Mouse (Mus musculus) embryonic fibroblast, embryonic 13.5 days (primary cell): ENCODE measurements around the gene Gm3448. TPM values are rescaled to one million over a fixed set of nuclear protein-coding genes. Genes with fewer than 3 reads are reported as not detected.
"Not testable (repeated sequence)": the region's sequence is repeated elsewhere in the genome, so short reads cannot be mapped to it uniquely, and the experiment has no call there.

Source experiments
- H3K27ac ChIP-seq: 2 replicates; pipeline ENCODE4 v1.5.1; 2012; ENCODE audit warnings: low read length, control low read depth, inconsistent platforms; ENCODE audit not compliant: insufficient read depth
- H3K4me1 ChIP-seq: 2 replicates; pipeline ENCODE4 v1.6.1; 2011; ENCODE audit warnings: low read length; ENCODE audit not compliant: control insufficient read depth, insufficient read depth
- H3K4me3 ChIP-seq: 2 replicates; pipeline ENCODE4 v1.5.1; 2011; ENCODE audit warnings: mild to moderate bottlenecking, control low read depth, low read length; ENCODE audit not compliant: insufficient read depth
- CTCF ChIP-seq: IDR thresholded peaks from 2 replicates; pipeline ENCODE4 v1.5.1; 2011; ENCODE audit warnings: mild to moderate bottlenecking, control low read depth, low read length, moderate library complexity, borderline replicate concordance; ENCODE audit not compliant: insufficient read depth
- POLR2A ChIP-seq: IDR thresholded peaks from 2 replicates; pipeline ENCODE4 v1.6.1; 2011; ENCODE audit warnings: low read depth, mild to moderate bottlenecking, control low read depth, low read length, moderate library complexity
- polyA plus RNA-seq: library from polyadenylated mRNA; stranded (reverse); fragments of >200 nt; gene quantifications from 2 replicates; pipeline ENCODE4 v1.2.4, GENCODE M21; 2011; ENCODE audit warnings: low read depth; ENCODE audit not compliant: missing spikeins, insufficient read length

The Gm3448 gene
- 1.1 and 1.6 TPM in 2 replicates for polyA plus RNA-seq

DNA sequence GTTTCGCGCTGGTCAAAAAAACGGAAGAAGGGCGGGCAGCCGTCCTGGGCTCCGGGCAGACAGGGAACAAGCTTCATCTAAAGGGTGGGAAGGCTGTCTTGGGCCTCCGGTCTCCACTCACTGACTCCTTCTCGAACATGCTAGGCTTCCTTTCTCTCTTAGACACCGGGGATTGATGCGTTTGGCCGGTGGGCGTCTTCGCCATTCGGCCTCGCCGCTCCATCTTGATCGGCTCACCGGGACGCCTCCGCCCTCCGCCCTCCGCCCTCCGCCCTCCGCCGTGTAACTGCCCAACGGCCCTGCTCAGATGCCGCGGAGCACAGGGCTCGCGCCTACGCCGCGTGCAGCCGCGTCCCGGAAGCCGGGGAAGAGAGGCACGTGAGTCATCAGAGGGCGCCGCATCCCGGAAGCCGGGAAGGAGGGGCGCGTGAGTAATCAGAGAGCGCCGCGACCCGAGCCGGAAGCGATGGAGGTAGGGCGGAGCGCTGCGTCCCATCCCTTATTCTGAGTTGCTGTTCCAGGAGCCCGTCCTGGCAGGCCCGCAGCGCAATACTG is at the start of gene Gm3448, which contains the start of the genes Ermard and Tcte3:
Gene Gm3448 (minus strand): TSS at position 363 of the 555 bp plus-strand sequence.
Gene Ermard (plus strand): TSS at position 34 of the 555 bp plus-strand sequence.
Gene Tcte3 (minus strand): TSS at position 314 of the 555 bp plus-strand sequence.
- H3K4me1 ChIP-seq, H3K27ac ChIP-seq, H3K4me3 ChIP-seq: not testable (repeated sequence)

DNA sequence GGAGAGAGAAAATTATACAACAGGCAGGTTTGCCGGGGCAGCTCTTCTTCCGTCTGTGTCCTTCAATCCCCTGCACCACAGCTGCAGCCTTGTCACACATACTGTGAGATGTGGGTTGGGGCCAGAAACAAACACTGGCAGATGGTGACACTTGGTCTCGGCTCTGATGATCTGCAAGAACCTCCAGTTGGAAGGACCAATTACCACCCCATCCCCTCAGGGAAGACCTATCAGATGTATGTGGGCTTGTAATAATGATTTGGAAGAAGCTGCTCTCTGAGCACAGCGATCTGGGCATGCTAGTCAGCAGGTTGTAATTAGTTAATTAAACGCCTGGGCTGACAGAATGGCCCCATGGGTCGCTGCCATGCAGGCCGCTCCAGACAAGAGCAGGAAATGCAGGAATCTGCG is 47.3 kb upstream of the Gm3448 start:
- TF ChIP-seq POLR2A = no peak
- no peak for TF ChIP-seq CTCF
- H3K27ac ChIP-seq = no peak overlapping the region
- H3K4me3 ChIP-seq = no peak overlapping the region
- H3K4me1 ChIP-seq = no peaks in the 10 kb centered on the region

DNA sequence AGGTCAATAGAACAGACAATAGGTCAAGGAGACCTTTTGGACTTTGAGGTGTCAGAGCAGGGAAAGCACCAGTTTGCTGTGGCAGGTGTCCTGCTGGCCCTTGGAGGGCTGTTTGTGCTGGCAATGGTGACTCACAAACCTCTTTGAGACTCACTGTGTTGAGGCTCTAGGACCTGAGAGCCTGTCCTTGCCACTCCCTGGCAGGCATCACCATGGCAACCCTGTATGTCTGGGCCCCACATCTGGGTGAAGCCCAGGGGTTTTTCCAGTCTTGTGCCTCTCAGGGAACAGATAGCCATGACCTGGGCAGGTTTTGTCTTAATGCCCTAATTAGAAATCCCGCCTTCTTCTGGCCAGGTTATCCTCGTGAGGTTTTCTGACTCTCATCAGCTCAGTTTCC is 46.8 kb upstream of the Gm3448 start:
- TF ChIP-seq POLR2A = no peak
- H3K4me3 ChIP-seq = no peak overlapping the region
- no peaks in the 10 kb centered on the region for H3K4me1 ChIP-seq
- H3K27ac ChIP-seq = no peak overlapping the region

DNA sequence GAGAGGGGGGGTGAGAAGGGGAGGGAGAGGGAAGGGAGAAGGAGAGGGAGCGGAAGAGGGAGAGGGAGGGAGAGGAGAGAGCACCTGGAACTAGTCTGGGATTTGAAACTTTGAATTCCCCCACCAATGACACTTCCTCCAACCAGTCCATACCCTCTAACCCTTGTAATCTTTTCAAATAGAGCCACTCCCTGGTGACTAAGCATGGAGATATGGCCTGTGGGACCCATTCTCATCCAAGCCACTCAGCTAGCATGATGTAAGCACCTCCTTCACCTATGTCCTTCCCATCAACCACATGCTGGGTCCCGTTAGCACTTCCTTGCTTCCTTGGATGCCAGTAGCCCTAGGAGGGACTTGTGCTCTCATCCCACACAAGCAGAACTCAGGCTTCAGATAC is 43.7 kb upstream of the Gm3448 start:
- TF ChIP-seq CTCF (no peak), POLR2A (no peak)
- no peaks in the 10 kb centered on the region for H3K4me1 ChIP-seq
- H3K4me3 ChIP-seq = no peak overlapping the region
- no peak overlapping the region for H3K27ac ChIP-seq

DNA sequence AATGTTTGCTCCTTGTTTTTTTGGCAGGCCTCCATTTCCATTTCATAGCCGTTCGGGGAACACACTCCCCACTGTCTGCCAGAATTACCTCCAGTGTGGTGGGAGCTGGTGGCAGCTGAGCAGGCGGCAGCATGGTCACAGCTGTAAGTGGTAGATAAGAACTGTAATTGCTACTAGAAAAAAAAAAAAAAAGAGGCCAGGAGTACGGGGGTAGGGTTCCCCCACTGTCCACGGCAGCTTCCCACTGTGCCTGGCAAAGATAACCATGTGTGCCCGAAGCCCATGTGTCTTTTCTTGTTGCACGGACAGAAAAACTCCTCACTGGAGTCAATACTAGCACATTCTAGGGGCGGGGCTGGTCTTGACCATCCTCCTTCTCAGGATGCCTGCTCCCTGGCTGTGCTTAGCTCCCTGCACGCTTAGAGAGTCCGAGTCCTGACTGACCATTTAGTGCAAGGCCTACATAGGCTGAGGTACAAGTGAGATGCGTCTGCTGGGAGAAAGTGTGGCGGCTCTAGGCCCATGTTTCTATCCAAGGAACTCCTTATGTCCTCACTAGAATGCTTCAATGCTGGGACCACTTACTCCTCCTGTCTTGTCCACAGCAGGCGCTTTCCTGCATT is 43.0 kb upstream of the Gm3448 start:
- Histone ChIP-seq H3K4me3 (no peak overlapping the region), H3K4me1 (no peaks in the 10 kb centered on the region), H3K27ac (no peak overlapping the region)
- TF ChIP-seq POLR2A (no peak), CTCF (no peak)

DNA sequence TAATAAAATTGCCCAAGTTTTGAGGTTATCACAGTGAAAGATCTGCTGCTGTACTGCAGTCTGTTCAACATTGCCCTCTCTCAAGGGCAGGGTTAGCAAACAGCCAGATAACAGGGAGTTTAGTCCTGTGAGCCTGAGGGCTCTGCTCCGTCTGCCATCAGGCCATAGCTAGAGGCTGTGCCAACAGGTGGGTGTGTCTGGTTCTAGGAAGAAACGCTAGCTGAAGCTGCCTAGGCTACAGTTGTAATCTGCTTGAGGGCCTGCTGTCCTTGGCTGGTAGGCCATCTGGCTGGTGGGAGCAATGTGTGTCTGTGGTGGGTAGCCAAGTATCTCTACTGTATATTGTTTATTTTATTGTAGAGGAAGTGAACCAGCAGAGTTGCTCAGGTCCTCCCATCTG is 36.2 kb upstream of the Gm3448 start:
- Histone ChIP-seq H3K4me1 (no peaks in the 10 kb centered on the region), H3K27ac (no peak overlapping the region), H3K4me3 (no peak overlapping the region)
- TF ChIP-seq CTCF = no peak

DNA sequence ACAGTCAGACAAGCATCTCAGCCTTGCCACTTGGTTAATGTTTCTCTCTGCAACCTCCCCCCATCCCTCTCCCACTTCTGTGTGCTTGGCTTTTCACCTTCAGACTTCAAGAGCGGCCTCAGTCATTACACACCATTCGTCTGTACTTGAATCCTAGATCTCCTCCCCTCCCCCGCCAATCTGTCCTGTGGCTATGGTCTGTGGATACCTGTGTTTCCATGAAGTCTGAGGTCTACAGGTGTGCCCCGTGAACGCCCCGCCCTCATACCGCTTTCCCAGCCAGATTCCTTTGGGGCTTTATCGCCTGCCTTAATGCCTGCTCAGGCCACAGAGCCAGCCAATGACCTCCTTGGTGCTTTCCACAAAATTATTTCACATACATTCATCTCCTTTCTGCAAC is 33.7 kb upstream of the Gm3448 start:
- no peak overlapping the region for H3K27ac ChIP-seq

DNA sequence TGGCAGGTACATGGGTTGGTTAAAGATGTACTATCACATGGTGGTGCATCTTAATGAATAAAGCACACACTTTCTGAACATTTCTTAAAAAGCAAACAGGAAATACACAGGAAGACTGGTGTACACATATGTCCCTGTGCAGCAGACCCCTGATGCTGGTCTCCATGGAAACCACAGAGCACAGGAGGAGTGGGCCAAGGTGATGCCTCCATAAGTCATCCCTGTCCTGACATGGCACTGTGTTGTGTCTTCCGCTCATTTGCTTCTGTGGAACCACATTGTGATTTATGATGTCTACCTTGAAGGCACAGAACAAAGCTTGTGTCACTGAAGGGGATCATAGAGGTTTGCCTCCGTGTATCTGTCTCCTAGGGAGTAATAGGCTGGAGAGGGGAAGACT is 30.9 kb upstream of the Gm3448 start:
- H3K27ac ChIP-seq = no peak overlapping the region
- no peak overlapping the region for H3K4me3 ChIP-seq
- peaks cover 5% of the 10 kb centered on the region; the same call in 1 of the 2 replicates for H3K4me1 ChIP-seq
- TF ChIP-seq CTCF = no peak
- TF ChIP-seq POLR2A = no peak

More for the DNA sequence above, 33.7 kb upstream of the Gm3448 start:
- no peak for TF ChIP-seq CTCF
- no peak for TF ChIP-seq POLR2A
- Histone ChIP-seq H3K4me1 (no peaks in the 10 kb centered on the region), H3K4me3 (no peak overlapping the region)

DNA sequence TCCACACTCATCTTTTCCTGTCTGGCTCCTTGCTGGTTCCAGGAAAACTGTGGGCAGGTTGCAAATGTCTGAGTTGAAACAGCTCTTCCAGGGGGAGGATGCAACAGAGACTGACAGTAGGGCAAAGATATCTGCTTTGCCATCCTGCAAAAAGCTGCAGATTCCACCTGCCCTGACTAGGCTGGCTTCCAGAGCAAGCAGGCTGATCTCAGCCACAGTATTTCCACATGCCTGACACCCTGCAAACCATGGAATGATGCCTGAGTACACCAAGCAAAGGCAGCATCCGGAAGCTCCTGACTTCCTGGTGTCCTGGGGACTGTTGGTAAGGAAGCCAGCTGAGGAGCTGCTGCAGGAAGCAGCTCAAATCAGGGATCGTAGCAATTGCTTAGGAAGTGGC is 27.8 kb upstream of the Gm3448 start:
- H3K4me1 ChIP-seq = peaks cover 9% of the 10 kb centered on the region; the same call in 1 of the 2 replicates
- no peak overlapping the region for H3K27ac ChIP-seq
- TF ChIP-seq POLR2A (no peak), CTCF (no peak)
- no peak overlapping the region for H3K4me3 ChIP-seq

DNA sequence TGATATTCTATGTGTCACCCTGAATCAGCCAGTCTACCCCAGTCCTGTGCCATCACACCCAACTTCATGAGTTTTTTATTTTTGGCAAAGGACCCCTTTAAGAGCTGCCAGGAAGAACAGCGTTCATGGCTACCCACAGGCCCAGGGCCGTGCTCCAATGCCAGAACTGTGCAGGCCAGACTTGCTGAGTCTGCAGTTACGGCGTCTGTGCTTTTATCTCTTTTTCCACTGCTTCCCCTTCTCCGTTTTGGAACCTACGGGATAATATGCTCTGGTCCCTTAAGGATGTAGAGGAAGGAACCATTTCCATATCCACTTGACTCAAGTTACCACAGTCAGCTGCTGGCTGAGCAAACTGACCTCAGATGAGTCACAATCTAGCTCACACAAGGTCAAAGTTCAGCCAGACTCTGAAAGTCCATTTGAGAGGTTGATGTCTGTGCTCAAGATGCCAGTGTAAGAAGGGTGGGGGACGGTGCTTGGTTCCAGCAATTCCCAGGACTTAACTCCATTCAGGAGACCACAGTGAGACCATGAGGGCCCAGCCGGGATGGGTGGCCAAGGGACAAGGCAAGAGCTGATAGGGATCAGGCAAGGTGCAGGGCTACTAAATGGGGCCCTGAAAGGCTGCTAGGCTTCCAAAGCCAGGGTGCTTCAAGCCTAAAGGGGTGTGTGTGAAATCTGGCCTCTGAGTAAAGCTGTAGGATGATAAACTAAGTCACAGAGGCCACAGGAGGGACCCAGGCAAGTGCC is 26.9 kb upstream of the Gm3448 start:
- Histone ChIP-seq H3K4me1 (peaks cover 9% of the 10 kb centered on the region; the same call in 1 of the 2 replicates), H3K4me3 (no peak overlapping the region), H3K27ac (no peak overlapping the region)
- TF ChIP-seq POLR2A (no peak), CTCF (no peak)
